Mouse (Mus musculus): ENCODE results near the gene Mgst2. TPM values are rescaled to one million over a fixed set of nuclear protein-coding genes. Genes with fewer than 3 reads are reported as not detected.

The Mgst2 gene
- total and polyA plus RNA-seq, 2 experiments from 2014 or later, result 8.7 to 16.5 TPM

DNA sequence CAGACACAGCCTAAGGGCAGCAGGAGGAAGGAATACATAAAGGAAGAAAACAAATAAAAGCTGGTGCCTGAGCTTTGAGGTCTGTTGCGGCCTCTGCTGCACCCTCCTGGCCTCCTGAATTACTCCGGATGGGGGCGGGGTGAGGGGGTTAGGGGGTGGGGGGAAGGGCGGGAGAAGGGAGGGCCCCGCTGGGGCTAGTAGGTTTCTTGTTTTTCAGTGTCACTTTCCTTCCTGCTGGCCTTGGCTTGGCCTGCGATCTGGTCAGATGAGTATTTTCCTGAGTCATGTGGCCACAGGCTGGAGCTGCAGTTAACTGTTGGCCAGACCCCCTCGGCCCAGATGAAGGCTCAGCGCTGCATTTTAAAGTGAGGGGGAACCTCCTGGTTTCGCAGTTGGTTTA lies 7.5 kb upstream of the Mgst2 start:
- WGBS, result 10% methylated on average over 8 of the region's 9 CpGs
- H3K27ac ChIP-seq (ENCODE audit: low read depth), result peak overlapping the region; percentile 64
- no peaks in the 10 kb centered on the region for H3K27me3 ChIP-seq (ENCODE audit: control insufficient read depth, insufficient read depth, low read length)
- H3K4me2 ChIP-seq (ENCODE audit: low read depth, low read length), result peak overlapping the region; percentile 56
- peak overlapping the region; percentile 23; the same call in 1 of the 2 replicates for H3K4me3 ChIP-seq (ENCODE audit: low read depth, low read length)
- H3K9ac ChIP-seq (replicated peaks; ENCODE audit: low read depth, low read length), result peak overlapping the region; percentile 20; the same call in 1 of the 2 replicates
- DNase-seq (ENCODE audit: low spot score) (peak; percentile 64), ATAC-seq (ENCODE audit: insufficient read depth, low read depth) (peak; percentile 68)
- peaks cover 14% of the 10 kb centered on the region; the same call in 1 of the 2 replicates for H3K4me1 ChIP-seq (ENCODE audit: control insufficient read depth, insufficient read depth)
- H3K36me3 ChIP-seq (replicated peaks; ENCODE audit: control insufficient read depth, insufficient read depth, low read length), result no peaks in the 10 kb centered on the region
- H3K9me3 ChIP-seq (replicated peaks; ENCODE audit: control insufficient read depth, low read length), result no peaks in the 10 kb centered on the region
- TF ChIP-seq CTCF (IDR thresholded peaks at IDR 0.05; ENCODE audit: low read depth) (no peak), EP300 (IDR thresholded peaks at IDR 0.05; ENCODE audit: low read depth) (no peak)

DNA sequence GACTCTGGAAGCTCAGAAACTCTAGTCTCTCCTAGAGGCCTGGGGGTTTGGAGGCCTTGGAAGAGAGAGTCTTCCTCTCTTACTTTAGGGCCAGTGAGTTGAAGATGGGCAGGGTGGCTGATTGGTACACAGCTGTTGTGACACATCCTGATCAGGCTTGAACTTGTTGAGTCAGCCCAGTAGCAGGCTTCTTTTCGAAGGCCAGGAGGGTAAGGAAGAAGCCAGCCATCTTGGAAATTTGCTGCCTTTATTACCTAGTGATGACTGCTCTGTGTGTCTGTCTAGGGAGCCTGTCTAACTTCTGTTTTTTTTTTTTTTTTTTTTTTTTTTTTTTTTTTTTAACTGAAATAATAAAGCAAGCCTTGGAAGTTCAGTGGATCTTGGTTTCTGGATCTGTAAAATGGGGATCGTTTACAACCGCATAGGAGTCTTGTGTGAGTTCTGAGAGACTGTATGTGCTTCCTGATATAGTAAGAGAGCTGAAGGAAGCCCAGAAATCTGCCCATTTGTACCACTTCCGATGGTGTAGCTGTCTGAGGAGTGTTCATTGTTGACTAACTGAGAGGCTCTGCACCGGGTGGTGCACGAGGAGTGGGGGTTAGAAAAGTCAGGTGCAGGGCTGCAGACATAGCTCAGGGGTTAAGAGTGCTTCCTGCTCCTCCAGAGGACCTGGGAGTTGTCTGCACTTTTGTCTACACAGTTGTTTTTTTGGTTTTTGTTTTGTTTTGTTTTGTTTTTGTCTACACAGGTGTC lies 5.7 kb upstream of the Mgst2 start:
- 71% methylated on average over 6 of the region's 6 CpGs for WGBS
- Histone ChIP-seq H3K36me3 (replicated peaks; ENCODE audit: control insufficient read depth, insufficient read depth, low read length) (no peaks in the 10 kb centered on the region), H3K4me2 (ENCODE audit: low read depth, low read length) (no peak overlapping the region), H3K4me3 (ENCODE audit: low read depth, low read length) (no peak overlapping the region), H3K9me3 (replicated peaks; ENCODE audit: control insufficient read depth, low read length) (no peaks in the 10 kb centered on the region), H3K27me3 (ENCODE audit: control insufficient read depth, insufficient read depth, low read length) (no peaks in the 10 kb centered on the region), H3K4me1 (ENCODE audit: control insufficient read depth, insufficient read depth) (peaks cover 14% of the 10 kb centered on the region; the same call in 1 of the 2 replicates), H3K9ac (replicated peaks; ENCODE audit: low read depth, low read length) (no peak overlapping the region), H3K27ac (ENCODE audit: low read depth) (peak overlapping the region; percentile 27; the same call in 1 of the 2 replicates)
- DNase-seq (ENCODE audit: low spot score) (no peak), ATAC-seq (ENCODE audit: insufficient read depth, low read depth) (no peak)
- no peak for TF ChIP-seq CTCF (IDR thresholded peaks at IDR 0.05; ENCODE audit: low read depth)
- TF ChIP-seq EP300 (IDR thresholded peaks at IDR 0.05; ENCODE audit: low read depth), result no peak

DNA sequence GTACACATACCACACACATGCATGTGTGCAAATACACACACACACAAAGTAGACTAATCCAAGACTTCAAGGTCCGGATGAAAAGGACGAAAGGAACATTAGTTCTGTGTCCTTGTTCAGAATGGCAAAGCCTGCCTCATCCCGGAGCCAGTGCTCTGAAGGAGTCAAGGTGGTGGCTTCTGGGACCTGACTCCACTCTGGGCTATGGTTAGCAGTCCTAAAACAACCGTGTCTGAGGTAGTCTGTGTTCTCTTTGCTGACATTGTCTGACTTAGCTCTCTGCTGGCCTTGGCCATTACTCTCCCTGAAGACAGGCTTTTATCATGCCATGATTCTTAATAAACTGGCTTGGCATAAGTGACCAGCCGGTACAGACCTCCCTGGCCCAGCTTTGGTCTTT lies 745 bp upstream of the Mgst2 start:
- Histone ChIP-seq H3K9ac (replicated peaks; ENCODE audit: low read depth, low read length) (no peak overlapping the region), H3K4me3 (ENCODE audit: low read depth, low read length) (no peak overlapping the region), H3K4me1 (ENCODE audit: control insufficient read depth, insufficient read depth) (peaks cover 22% of the 10 kb centered on the region), H3K27ac (ENCODE audit: low read depth) (no peak overlapping the region), H3K4me2 (ENCODE audit: low read depth, low read length) (no peak overlapping the region), H3K9me3 (replicated peaks; ENCODE audit: control insufficient read depth, low read length) (no peaks in the 10 kb centered on the region), H3K36me3 (replicated peaks; ENCODE audit: control insufficient read depth, insufficient read depth, low read length) (no peaks in the 10 kb centered on the region), H3K27me3 (ENCODE audit: control insufficient read depth, insufficient read depth, low read length) (no peaks in the 10 kb centered on the region)
- no peak for ATAC-seq (ENCODE audit: insufficient read depth, low read depth)
- no peak for DNase-seq (ENCODE audit: low spot score)
- TF ChIP-seq CTCF (IDR thresholded peaks at IDR 0.05; ENCODE audit: low read depth), result no peak
- TF ChIP-seq EP300 (IDR thresholded peaks at IDR 0.05; ENCODE audit: low read depth), result no peak
- WGBS, result 80% methylated on average over 5 of the region's 5 CpGs

DNA sequence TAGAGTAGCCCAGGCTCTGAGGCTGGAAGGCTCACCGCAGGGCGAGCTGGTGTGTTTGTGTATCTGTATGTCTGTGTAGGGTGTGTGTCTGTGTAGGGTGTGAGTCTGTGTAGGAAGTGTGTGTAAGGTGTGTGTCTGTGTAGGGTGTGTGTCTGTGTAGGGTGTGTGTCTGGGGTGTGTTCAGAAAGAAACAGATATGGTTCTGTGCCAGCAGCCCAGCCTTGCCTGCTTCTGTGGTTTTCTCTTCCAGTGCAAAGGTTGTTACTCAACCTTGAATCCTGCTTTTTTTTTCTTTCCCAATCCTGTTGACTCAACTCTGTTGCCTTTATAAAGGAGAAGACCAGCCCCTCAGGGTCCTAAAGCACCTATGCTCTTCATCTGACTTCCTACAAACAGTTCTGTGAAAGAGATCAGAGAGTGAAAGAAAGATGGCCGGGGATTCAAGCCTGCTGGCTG lies 689 bp downstream of the Mgst2 start:
- no peak overlapping the region for H3K4me2 ChIP-seq (ENCODE audit: low read depth, low read length)
- 89% methylated on average over 3 of the region's 3 CpGs for WGBS
- H3K27me3 ChIP-seq (ENCODE audit: control insufficient read depth, insufficient read depth, low read length), result no peaks in the 10 kb centered on the region
- TF ChIP-seq CTCF (IDR thresholded peaks at IDR 0.05; ENCODE audit: low read depth) (no peak), EP300 (IDR thresholded peaks at IDR 0.05; ENCODE audit: low read depth) (no peak)
- no peak overlapping the region for H3K9ac ChIP-seq (replicated peaks; ENCODE audit: low read depth, low read length)
- DNase-seq (ENCODE audit: low spot score), result no peak
- H3K4me3 ChIP-seq (ENCODE audit: low read depth, low read length), result no peak overlapping the region
- H3K4me1 ChIP-seq (ENCODE audit: control insufficient read depth, insufficient read depth), result peaks cover 23% of the 10 kb centered on the region
- ATAC-seq (ENCODE audit: insufficient read depth, low read depth), result no peak
- H3K36me3 ChIP-seq (replicated peaks; ENCODE audit: control insufficient read depth, insufficient read depth, low read length), result no peaks in the 10 kb centered on the region
- no peaks in the 10 kb centered on the region for H3K9me3 ChIP-seq (replicated peaks; ENCODE audit: control insufficient read depth, low read length)
- no peak overlapping the region for H3K27ac ChIP-seq (ENCODE audit: low read depth)

DNA sequence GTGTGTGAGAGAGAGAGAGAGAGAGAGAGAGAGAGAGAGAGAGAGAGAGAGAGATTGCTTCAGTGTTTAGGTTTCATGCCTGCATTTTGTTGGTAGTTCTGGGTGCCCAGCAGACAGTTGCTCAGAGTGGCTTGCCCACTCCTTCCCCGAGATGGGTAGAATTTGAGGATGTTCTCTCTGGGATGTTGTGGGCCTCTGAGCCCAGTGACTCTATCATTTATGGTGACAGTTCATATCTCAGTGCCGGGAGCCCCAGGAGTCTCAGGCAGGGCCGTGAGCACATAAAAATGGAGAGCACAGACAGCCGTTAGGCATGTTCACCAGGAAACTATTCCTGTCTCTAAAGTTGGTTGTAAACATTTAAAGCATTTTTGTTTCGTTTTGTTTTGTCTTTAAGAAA lies 1.2 kb downstream of the Mgst2 start:
- H3K27ac ChIP-seq (ENCODE audit: low read depth), result no peak overlapping the region
- peak overlapping the region; percentile 0; the same call in 1 of the 2 replicates for H3K4me3 ChIP-seq (ENCODE audit: low read depth, low read length)
- H3K27me3 ChIP-seq (ENCODE audit: control insufficient read depth, insufficient read depth, low read length), result no peaks in the 10 kb centered on the region
- H3K36me3 ChIP-seq (replicated peaks; ENCODE audit: control insufficient read depth, insufficient read depth, low read length), result no peaks in the 10 kb centered on the region
- no peak for ATAC-seq (ENCODE audit: insufficient read depth, low read depth)
- no peak overlapping the region for H3K9ac ChIP-seq (replicated peaks; ENCODE audit: low read depth, low read length)
- H3K4me2 ChIP-seq (ENCODE audit: low read depth, low read length), result no peak overlapping the region
- 36% methylated on average over 5 of the region's 5 CpGs for WGBS
- H3K9me3 ChIP-seq (replicated peaks; ENCODE audit: control insufficient read depth, low read length), result no peaks in the 10 kb centered on the region
- no peak for DNase-seq (ENCODE audit: low spot score)
- H3K4me1 ChIP-seq (ENCODE audit: control insufficient read depth, insufficient read depth), result peaks cover 26% of the 10 kb centered on the region
- TF ChIP-seq EP300 (IDR thresholded peaks at IDR 0.05; ENCODE audit: low read depth) (no peak), CTCF (IDR thresholded peaks at IDR 0.05; ENCODE audit: low read depth) (no peak)

Data from heart, postnatal 0 days (tissue).